ENCODE assay signal across 14 mouse cellular contexts in genomic region chr11:36802208-36802631, GRCm38 (mm10).
DNase-seq lines count a peak whose midpoint lies in the region; ATAC-seq lines count a peak whose summit lies in the region.
"Had no signal": no experiment of that assay in that cellular context is flagged by ENCODE, and none has a peak within 500 bp of the region (broad histone marks: within the 10 kb centered on the region; RNA-seq: fewer than 3 reads in every experiment).

No protein-coding gene starts in this region.

- H3K27ac ChIP-seq in forebrain, embryonic 12.5 days, result no peak overlapping the region
- no peak overlapping the region for H3K27ac ChIP-seq in forebrain, embryonic 11.5 days (ENCODE audit: low read depth, low read length)
- no peak overlapping the region for H3K27ac ChIP-seq in limb, embryonic 12.5 days
- H3K27ac ChIP-seq in limb, embryonic 10.5 days, result no peak overlapping the region
- H3K27ac ChIP-seq in forebrain, embryonic 16.5 days (ENCODE audit: low read length), result no peak overlapping the region
- peak overlapping the region; percentile 65 for H3K27ac ChIP-seq in midbrain, embryonic 15.5 days
- H3K27ac ChIP-seq: heart, embryonic 13.5 days; intestine, embryonic 15.5 days had no signal

- H3K4me3 ChIP-seq in forebrain, embryonic 12.5 days (replicated peaks), result no peak overlapping the region
- no peak overlapping the region for H3K4me3 ChIP-seq in forebrain, embryonic 11.5 days (ENCODE audit: low read depth, low read length)
- H3K4me3 ChIP-seq in limb, embryonic 12.5 days (replicated peaks), result no peak overlapping the region
- H3K4me3 ChIP-seq in limb, embryonic 10.5 days, result no peak overlapping the region
- no peak overlapping the region for H3K4me3 ChIP-seq in forebrain, embryonic 16.5 days (replicated peaks; ENCODE audit: low read length)
- no peak overlapping the region; the same call in 1 of the 2 replicates for H3K4me3 ChIP-seq in midbrain, embryonic 15.5 days
- H3K4me3 ChIP-seq: heart, embryonic 13.5 days; intestine, embryonic 15.5 days had no signal

- WGBS in forebrain, embryonic 12.5 days, result 58% methylated on average over 8 of the region's 8 CpGs
- 69% methylated on average over 8 of the region's 8 CpGs for WGBS in forebrain, embryonic 11.5 days
- 33% methylated on average over 8 of the region's 8 CpGs for WGBS in limb, embryonic 12.5 days
- WGBS in limb, embryonic 10.5 days, result 45% methylated on average over 8 of the region's 8 CpGs
- WGBS in forebrain, embryonic 16.5 days, result 24% methylated on average over 8 of the region's 8 CpGs
- 26% methylated on average over 8 of the region's 8 CpGs for WGBS in midbrain, embryonic 15.5 days

- H3K4me1 ChIP-seq in forebrain, embryonic 12.5 days, result peaks cover 7% of the 10 kb centered on the region
- H3K4me1 ChIP-seq in forebrain, embryonic 11.5 days (replicated peaks; ENCODE audit: control insufficient read depth, insufficient read depth, low read length), result peaks cover 3% of the 10 kb centered on the region; the same call in 1 of the 2 replicates
- H3K4me1 ChIP-seq in limb, embryonic 12.5 days (replicated peaks), result peaks cover 14% of the 10 kb centered on the region
- H3K4me1 ChIP-seq in limb, embryonic 10.5 days, result peaks cover 30% of the 10 kb centered on the region
- H3K4me1 ChIP-seq in forebrain, embryonic 16.5 days (replicated peaks; ENCODE audit: control insufficient read depth, insufficient read depth, low read length), result peaks cover 5% of the 10 kb centered on the region
- H3K4me1 ChIP-seq in midbrain, embryonic 15.5 days, result peaks cover 15% of the 10 kb centered on the region
- H3K4me1 ChIP-seq: heart, embryonic 13.5 days; intestine, embryonic 15.5 days had no signal

- intact Hi-C loops in heart, postnatal 36 days (cut with DNase I), result no loop called here

- DNase-seq in forebrain, embryonic 11.5 days (ENCODE audit: low spot score), result no peak
- DNase-seq in limb, embryonic 10.5 days (ENCODE audit: low spot score), result no peak
- DNase-seq in heart, postnatal 36 days, result no peak
- no peak for DNase-seq in urinary bladder, postnatal 25 days (ENCODE audit: low spot score)
- DNase-seq: B cell, adult 2 months; cerebellum, adult 11 months; gastrocnemius, postnatal 10 days; thymus, postnatal 14 days had no signal

- H3K36me3 ChIP-seq in forebrain, embryonic 12.5 days (replicated peaks), result no peaks in the 10 kb centered on the region
- no peaks in the 10 kb centered on the region for H3K36me3 ChIP-seq in forebrain, embryonic 11.5 days (ENCODE audit: control insufficient read depth, insufficient read depth, low read length)
- H3K36me3 ChIP-seq in limb, embryonic 12.5 days, result no peaks in the 10 kb centered on the region
- no peaks in the 10 kb centered on the region for H3K36me3 ChIP-seq in limb, embryonic 10.5 days
- no peaks in the 10 kb centered on the region for H3K36me3 ChIP-seq in forebrain, embryonic 16.5 days (ENCODE audit: control insufficient read depth, insufficient read depth)
- no peaks in the 10 kb centered on the region for H3K36me3 ChIP-seq in midbrain, embryonic 15.5 days (replicated peaks)
- H3K36me3 ChIP-seq: heart, embryonic 13.5 days; intestine, embryonic 15.5 days had no signal

- ATAC-seq in forebrain, embryonic 12.5 days (ENCODE audit: low FRiP score), result 0 out of 2 replicates have a peak, but pooled peaks have one; percentile 39
- ATAC-seq in forebrain, embryonic 11.5 days (replicated peaks; ENCODE audit: low FRiP score), result no peak
- ATAC-seq in limb, embryonic 12.5 days (ENCODE audit: insufficient number of reproducible peaks, insufficient read depth, low FRiP score, low TSS enrichment, low read depth), result no peak
- 0 out of 2 replicates have a peak, but pooled peaks have one; percentile 43 for ATAC-seq in forebrain, embryonic 16.5 days
- ATAC-seq in midbrain, embryonic 15.5 days (replicated peaks), result peak; percentile 58
- ATAC-seq: intestine, embryonic 15.5 days had no signal

- H3K9me3 ChIP-seq in forebrain, embryonic 12.5 days, result no peaks in the 10 kb centered on the region
- no peaks in the 10 kb centered on the region for H3K9me3 ChIP-seq in forebrain, embryonic 11.5 days (ENCODE audit: control insufficient read depth, low read length)
- H3K9me3 ChIP-seq in limb, embryonic 12.5 days, result no peaks in the 10 kb centered on the region
- no peaks in the 10 kb centered on the region for H3K9me3 ChIP-seq in limb, embryonic 10.5 days (replicated peaks)
- H3K9me3 ChIP-seq in forebrain, embryonic 16.5 days (ENCODE audit: control insufficient read depth, low read length), result no peaks in the 10 kb centered on the region
- H3K9me3 ChIP-seq in midbrain, embryonic 15.5 days, result no peaks in the 10 kb centered on the region
- H3K9me3 ChIP-seq: heart, embryonic 13.5 days; intestine, embryonic 15.5 days had no signal

- H3K27me3 ChIP-seq in forebrain, embryonic 12.5 days, result no peaks in the 10 kb centered on the region
- no peaks in the 10 kb centered on the region for H3K27me3 ChIP-seq in forebrain, embryonic 11.5 days (ENCODE audit: control insufficient read depth, insufficient read depth, low read length)
- H3K27me3 ChIP-seq in limb, embryonic 12.5 days, result no peaks in the 10 kb centered on the region
- no peaks in the 10 kb centered on the region for H3K27me3 ChIP-seq in limb, embryonic 10.5 days (ENCODE audit: low read depth, poor library complexity, severe bottlenecking)
- H3K27me3 ChIP-seq in forebrain, embryonic 16.5 days (replicated peaks; ENCODE audit: control insufficient read depth, insufficient read depth, low read length), result no peaks in the 10 kb centered on the region
- no peaks in the 10 kb centered on the region for H3K27me3 ChIP-seq in midbrain, embryonic 15.5 days (replicated peaks)
- H3K27me3 ChIP-seq: heart, embryonic 13.5 days; intestine, embryonic 15.5 days had no signal

- no peak overlapping the region for H3K9ac ChIP-seq in forebrain, embryonic 12.5 days
- no peak overlapping the region for H3K9ac ChIP-seq in forebrain, embryonic 11.5 days (ENCODE audit: low read length)
- no peak overlapping the region for H3K9ac ChIP-seq in limb, embryonic 12.5 days (replicated peaks)
- 0 out of 2 replicates have a peak overlapping the region, but pooled peaks have one; percentile 19 for H3K9ac ChIP-seq in forebrain, embryonic 16.5 days (replicated peaks; ENCODE audit: low read depth, low read length)
- H3K9ac ChIP-seq in midbrain, embryonic 15.5 days, result peak overlapping the region; percentile 14; the same call in 1 of the 2 replicates
- H3K9ac ChIP-seq: heart, embryonic 13.5 days; intestine, embryonic 15.5 days had no signal

- no peak overlapping the region for H3K4me2 ChIP-seq in forebrain, embryonic 12.5 days
- H3K4me2 ChIP-seq in forebrain, embryonic 11.5 days (ENCODE audit: low read depth, low read length, severe bottlenecking), result no peak overlapping the region
- 0 out of 2 replicates have a peak overlapping the region, but pooled peaks have one; percentile 13 for H3K4me2 ChIP-seq in limb, embryonic 12.5 days
- peak overlapping the region; percentile 24 for H3K4me2 ChIP-seq in forebrain, embryonic 16.5 days (ENCODE audit: low read length)
- peak overlapping the region; percentile 41 for H3K4me2 ChIP-seq in midbrain, embryonic 15.5 days
- H3K4me2 ChIP-seq: heart, embryonic 13.5 days; intestine, embryonic 15.5 days had no signal

Comparison
In these comparisons a context has a peak if more than half of its experiments do, and no peak if none do; other contexts are left out.
1. ATAC-seq: peak in forebrain, embryonic 12.5 days (single experiment), forebrain, embryonic 16.5 days (single experiment) and midbrain, embryonic 15.5 days (single experiment); none in forebrain, embryonic 11.5 days (single experiment) and limb, embryonic 12.5 days (single experiment).
2. H3K4me2 ChIP-seq: peak in limb, embryonic 12.5 days (single experiment), forebrain, embryonic 16.5 days (single experiment) and midbrain, embryonic 15.5 days (single experiment); none in forebrain, embryonic 12.5 days (single experiment) and forebrain, embryonic 11.5 days (single experiment).
3. H3K9ac ChIP-seq: peak in forebrain, embryonic 16.5 days (single experiment) and midbrain, embryonic 15.5 days (single experiment); none in forebrain, embryonic 12.5 days (single experiment), forebrain, embryonic 11.5 days (single experiment) and limb, embryonic 12.5 days (single experiment).